Mouse (Mus musculus): Measurements from ENCODE around the gene Ubb. TPM values are rescaled to one million over a fixed set of nuclear protein-coding genes. Genes with fewer than 3 reads are reported as not detected.
A peak's percentile ranks its signal among the peaks of the same experiment; 100 is the strongest.

Ubb gene
- polyA plus RNA-seq, 1 experiment = 359 TPM

GRCm38 (mm10) chr11:62539089-62539890 lies 11.7 kb upstream of the Ubb start, which contains the start of gene Cenpv:
Gene Cenpv, minus strand, starts transcription at chr11:62539261.
- Histone ChIP-seq H3K4me1 (ENCODE audit: control insufficient read depth, insufficient read depth, insufficient read length, low read length) (no peaks in the 10 kb centered on the region), H3K27ac (replicated peaks; ENCODE audit: low read depth, low read length) (0 out of 2 replicates have a peak within 1 kb of the TSS, but pooled peaks have one; percentile 21), H3K4me3 (ENCODE audit: insufficient read depth, low read depth, low read length) (peak within 1 kb of the TSS; percentile 85)

GRCm38 (mm10) chr11:62540167-62540566 lies 10.8 kb upstream of the Ubb start:
- H3K4me1 ChIP-seq (ENCODE audit: control insufficient read depth, insufficient read depth, insufficient read length, low read length) = no peaks in the 10 kb centered on the region
- H3K4me3 ChIP-seq (ENCODE audit: insufficient read depth, low read depth, low read length) = no peak overlapping the region
- H3K27ac ChIP-seq (replicated peaks; ENCODE audit: low read depth, low read length) = no peak overlapping the region

- H3K27ac ChIP-seq (replicated peaks; ENCODE audit: low read depth, low read length) = no peak overlapping the region
- H3K4me1 ChIP-seq (ENCODE audit: control insufficient read depth, insufficient read depth, insufficient read length, low read length) = no peaks in the 10 kb centered on the region
- no peak overlapping the region for H3K4me3 ChIP-seq (ENCODE audit: insufficient read depth, low read depth, low read length)
Observed at GRCm38 (mm10) chr11:62540969-62541368, 10.0 kb upstream of the Ubb start.

- no peak overlapping the region for H3K4me3 ChIP-seq (ENCODE audit: insufficient read depth, low read depth, low read length)
- no peaks in the 10 kb centered on the region for H3K4me1 ChIP-seq (ENCODE audit: control insufficient read depth, insufficient read depth, insufficient read length, low read length)
- H3K27ac ChIP-seq (replicated peaks; ENCODE audit: low read depth, low read length) = no peak overlapping the region
Observed at GRCm38 (mm10) chr11:62541581-62541980, 9.4 kb upstream of the Ubb start.

- no peaks in the 10 kb centered on the region for H3K4me1 ChIP-seq (ENCODE audit: control insufficient read depth, insufficient read depth, insufficient read length, low read length)
- no peak overlapping the region for H3K4me3 ChIP-seq (ENCODE audit: insufficient read depth, low read depth, low read length)
- H3K27ac ChIP-seq (replicated peaks; ENCODE audit: low read depth, low read length) = no peak overlapping the region
Observed at GRCm38 (mm10) chr11:62543991-62544390, 7.0 kb upstream of the Ubb start.

- peaks cover 2% of the 10 kb centered on the region; the same call in 1 of the 2 replicates for H3K4me1 ChIP-seq (ENCODE audit: control insufficient read depth, insufficient read depth, insufficient read length, low read length)
- H3K27ac ChIP-seq (replicated peaks; ENCODE audit: low read depth, low read length) = peak overlapping the region; percentile 99
- H3K4me3 ChIP-seq (ENCODE audit: insufficient read depth, low read depth, low read length) = peak overlapping the region; percentile 82
Observed at GRCm38 (mm10) chr11:62549782-62550181, 1.2 kb upstream of the Ubb start.

- peak overlapping the region; percentile 99 for H3K27ac ChIP-seq (replicated peaks; ENCODE audit: low read depth, low read length)
- peak overlapping the region; percentile 82 for H3K4me3 ChIP-seq (ENCODE audit: insufficient read depth, low read depth, low read length)
- H3K4me1 ChIP-seq (ENCODE audit: control insufficient read depth, insufficient read depth, insufficient read length, low read length) = peaks cover 2% of the 10 kb centered on the region; the same call in 1 of the 2 replicates
Observed at GRCm38 (mm10) chr11:62550227-62550685, 715 bp upstream of the Ubb start.

- Histone ChIP-seq H3K27ac (replicated peaks; ENCODE audit: low read depth, low read length) (peak overlapping the region; percentile 93), H3K4me1 (ENCODE audit: control insufficient read depth, insufficient read depth, insufficient read length, low read length) (peaks cover 2% of the 10 kb centered on the region; the same call in 1 of the 2 replicates), H3K4me3 (ENCODE audit: insufficient read depth, low read depth, low read length) (peak overlapping the region; percentile 68)
Observed at GRCm38 (mm10) chr11:62551226-62552119, 502 bp downstream of the Ubb start.

- Histone ChIP-seq H3K4me1 (ENCODE audit: control insufficient read depth, insufficient read depth, insufficient read length, low read length) (peaks cover 2% of the 10 kb centered on the region; the same call in 1 of the 2 replicates), H3K27ac (replicated peaks; ENCODE audit: low read depth, low read length) (no peak overlapping the region), H3K4me3 (ENCODE audit: insufficient read depth, low read depth, low read length) (peak overlapping the region; percentile 40)
Observed at GRCm38 (mm10) chr11:62553186-62553585, 2.2 kb downstream of the Ubb start.

GRCm38 (mm10) chr11:62553633-62554032 lies 2.7 kb downstream of the Ubb start:
- Histone ChIP-seq H3K4me3 (ENCODE audit: insufficient read depth, low read depth, low read length) (peak overlapping the region; percentile 40), H3K4me1 (ENCODE audit: control insufficient read depth, insufficient read depth, insufficient read length, low read length) (peaks cover 2% of the 10 kb centered on the region; the same call in 1 of the 2 replicates), H3K27ac (replicated peaks; ENCODE audit: low read depth, low read length) (no peak overlapping the region)

- no peak overlapping the region for H3K27ac ChIP-seq (replicated peaks; ENCODE audit: low read depth, low read length)
- peak overlapping the region; percentile 40 for H3K4me3 ChIP-seq (ENCODE audit: insufficient read depth, low read depth, low read length)
- H3K4me1 ChIP-seq (ENCODE audit: control insufficient read depth, insufficient read depth, insufficient read length, low read length) = peaks cover 6% of the 10 kb centered on the region; the same call in 1 of the 2 replicates
Observed at GRCm38 (mm10) chr11:62554163-62554855, 3.3 kb downstream of the Ubb start.

GRCm38 (mm10) chr11:62554934-62555517 lies 4.1 kb downstream of the Ubb start:
- Histone ChIP-seq H3K4me3 (ENCODE audit: insufficient read depth, low read depth, low read length) (no peak overlapping the region), H3K27ac (replicated peaks; ENCODE audit: low read depth, low read length) (no peak overlapping the region), H3K4me1 (ENCODE audit: control insufficient read depth, insufficient read depth, insufficient read length, low read length) (peaks cover 6% of the 10 kb centered on the region; the same call in 1 of the 2 replicates)

GRCm38 (mm10) chr11:62555896-62556412 lies 5.0 kb downstream of the Ubb start:
- H3K4me3 ChIP-seq (ENCODE audit: insufficient read depth, low read depth, low read length) = no peak overlapping the region
- H3K4me1 ChIP-seq (ENCODE audit: control insufficient read depth, insufficient read depth, insufficient read length, low read length) = peaks cover 6% of the 10 kb centered on the region; the same call in 1 of the 2 replicates
- no peak overlapping the region for H3K27ac ChIP-seq (replicated peaks; ENCODE audit: low read depth, low read length)

- H3K4me1 ChIP-seq (ENCODE audit: control insufficient read depth, insufficient read depth, insufficient read length, low read length) = peaks cover 6% of the 10 kb centered on the region; the same call in 1 of the 2 replicates
- H3K4me3 ChIP-seq (ENCODE audit: insufficient read depth, low read depth, low read length) = no peak overlapping the region
- peak overlapping the region; percentile 52; the same call in 1 of the 2 replicates for H3K27ac ChIP-seq (replicated peaks; ENCODE audit: low read depth, low read length)
Observed at GRCm38 (mm10) chr11:62557205-62557604, 6.2 kb downstream of the Ubb start.

All from brown adipose tissue, adult 24 weeks (tissue).